Mouse (Mus musculus) lung, embryonic 15.5 days (tissue): ENCODE measurements around the gene Kir3dl1. TPM values are rescaled to one million over a fixed set of nuclear protein-coding genes. Genes with fewer than 3 reads are reported as not detected.
"Not testable (repeated sequence)": the region's sequence is repeated elsewhere in the genome, so short reads cannot be mapped to it uniquely, and the experiment has no call there.

Source experiments
- ATAC-seq: fragments of 200-750 bp; cut with Nextera tagmentation; 2 replicates; pipeline ENCODE4 v1.8.0; 2017; ENCODE audit warnings: moderate number of reproducible peaks, borderline replicate concordance; ENCODE audit not compliant: low FRiP score, low TSS enrichment; ENCODE audit errors: extremely low read depth
- H3K27ac ChIP-seq: fragments of 300-500 bp; sonication (generic); 2 replicates; pipeline ENCODE4 v1.5.1; 2015; ENCODE audit warnings: moderate library complexity, mild to moderate bottlenecking, inconsistent platforms
- H3K27me3 ChIP-seq: fragments of 300-500 bp; sonication (generic); 2 replicates; pipeline ENCODE4 v1.6.1; 2015; ENCODE audit warnings: inconsistent platforms
- H3K36me3 ChIP-seq: fragments of 300-500 bp; sonication (generic); 2 replicates; pipeline ENCODE4 v1.6.1; 2015; ENCODE audit warnings: inconsistent platforms
- H3K4me1 ChIP-seq: fragments of 300-500 bp; sonication (generic); 2 replicates; pipeline ENCODE4 v1.6.1; 2015; ENCODE audit warnings: inconsistent platforms
- H3K4me2 ChIP-seq: fragments of 300-500 bp; sonication (generic); 2 replicates; pipeline ENCODE4 v1.6.1; 2015; ENCODE audit warnings: inconsistent platforms, mild to moderate bottlenecking, moderate library complexity
- H3K4me3 ChIP-seq: fragments of 300-500 bp; sonication (generic); 2 replicates; pipeline ENCODE4 v1.5.1; 2015; ENCODE audit warnings: mild to moderate bottlenecking, inconsistent platforms
- H3K9ac ChIP-seq: fragments of 300-500 bp; sonication (generic); 2 replicates; pipeline ENCODE4 v1.6.1; 2015; ENCODE audit warnings: inconsistent platforms
- H3K9me3 ChIP-seq: fragments of 300-500 bp; sonication (generic); 2 replicates; pipeline ENCODE4 v1.6.1; 2016; ENCODE audit warnings: inconsistent platforms
- WGBS: fragments of 180-500 bp; shearing (Covaris S2); methylation state at CpG from one replicate; pipeline ENCODE4 v1.1.7; 2015; 5-methylcytosine and 5-hydroxymethylcytosine counted together
- polyA plus RNA-seq: library from polyadenylated mRNA; unstranded; fragments of >200 nt; fragmentation: Nextera tagmentation; extraction: Ambion mirVana; gene quantifications from 2 replicates; pipeline ENCODE4 v1.2.1, GENCODE M21; 2015

Kir3dl1 gene
- polyA plus RNA-seq: not detected in 2 replicates

- not testable (repeated sequence) for H3K27ac ChIP-seq, H3K36me3 ChIP-seq, H3K9ac ChIP-seq, H3K4me3 ChIP-seq, H3K4me1 ChIP-seq, H3K27me3 ChIP-seq, ATAC-seq, H3K9me3 ChIP-seq, H3K4me2 ChIP-seq
- WGBS: 69% methylated on average over 4 of the region's 4 CpGs
Measured at GRCm38 (mm10) chrX:136517699-136518098, at the start of gene Kir3dl1. Gene Kir3dl1 (plus strand): TSS chrX:136517999.

- not testable (repeated sequence) for H3K9ac ChIP-seq, H3K4me1 ChIP-seq, H3K4me3 ChIP-seq, H3K27ac ChIP-seq, H3K36me3 ChIP-seq, H3K27me3 ChIP-seq, H3K4me2 ChIP-seq, H3K9me3 ChIP-seq, ATAC-seq
- 65% methylated on average over 1 of the region's 1 CpGs for WGBS
Measured at GRCm38 (mm10) chrX:136543956-136544355, 26.2 kb downstream of the Kir3dl1 start, which contains the start of gene Kir3dl2. Gene Kir3dl2 (minus strand): TSS chrX:136544056.

GRCm38 (mm10) chrX:136569094-136569493 is 51.3 kb downstream of the Kir3dl1 start:
- not testable (repeated sequence) for H3K27ac ChIP-seq, H3K27me3 ChIP-seq, H3K4me3 ChIP-seq, H3K4me2 ChIP-seq, H3K4me1 ChIP-seq, H3K9ac ChIP-seq, H3K9me3 ChIP-seq, ATAC-seq, H3K36me3 ChIP-seq
- WGBS: 92% methylated on average over 9 of the region's 9 CpGs

Other genes starting within 250 kb of the Kir3dl1 start
- gene Bex3, start 247.7 kb upstream of the Kir3dl1 start, polyA plus RNA-seq: 432 and 477 TPM in 2 replicates
- gene Kir3dl2, start 26.1 kb downstream of the Kir3dl1 start, polyA plus RNA-seq: not detected in 2 replicates
- 10.7 and 12.0 TPM in 2 replicates for gene Tceal3, start 72.8 kb downstream of the Kir3dl1 start, polyA plus RNA-seq
- 11.5 and 12.1 TPM in 2 replicates for gene Tceal1, start 190.0 kb downstream of the Kir3dl1 start, polyA plus RNA-seq
- gene Morf4l2, start 225.7 kb downstream of the Kir3dl1 start, polyA plus RNA-seq: 549 and 553 TPM in 2 replicates